ENCODE assay signal across 8 mouse cellular contexts in genomic region chr4:28298911-28299353, GRCm38 (mm10).
A peak's percentile ranks its signal among the peaks of the same experiment; 100 is the strongest.
DNase-seq lines count a peak whose midpoint lies in the region.

No protein-coding gene starts in this region.

- H3K9me3 ChIP-seq in heart, embryonic 10.5 days, result no peaks in the 10 kb centered on the region

- H3K4me1 ChIP-seq in heart, embryonic 10.5 days, result peaks cover 14% of the 10 kb centered on the region; the same call in 1 of the 2 replicates

- peak; percentile 78 for DNase-seq in heart, embryonic 10.5 days (ENCODE audit: low spot score)
- no peak for DNase-seq in heart, adult 11 months
- peak; percentile 93 for DNase-seq in right cerebral cortex, adult 18-20 months
- DNase-seq in right cerebral cortex, postnatal 4 days, result no peak
- DNase-seq in layer of hippocampus, adult 9-11 months, result peak; percentile 94
- peak; percentile 10 for DNase-seq in skeletal muscle tissue, adult 2 months (ENCODE audit: low read depth, low spot score)
- DNase-seq in cerebellum, postnatal 4 days (ENCODE audit: low spot score in 2 of 2), result no peak
- DNase-seq in gastrocnemius, postnatal 10 days, result no peak

- no peak overlapping the region for H3K4me3 ChIP-seq in heart, embryonic 10.5 days

- no peaks in the 10 kb centered on the region for H3K36me3 ChIP-seq in heart, embryonic 10.5 days

- 58% methylated on average over 7 of the region's 7 CpGs for WGBS in heart, embryonic 10.5 days

- H3K27me3 ChIP-seq in heart, embryonic 10.5 days (ENCODE audit: insufficient read depth, poor library complexity, severe bottlenecking), result no peaks in the 10 kb centered on the region

- peak overlapping the region; percentile 69 for H3K27ac ChIP-seq in heart, embryonic 10.5 days

Comparison
In these comparisons a context has a peak if more than half of its experiments do, and no peak if none do; other contexts are left out.
1. DNase-seq: peak in heart, embryonic 10.5 days (single experiment), right cerebral cortex, adult 18-20 months (single experiment), layer of hippocampus, adult 9-11 months (single experiment) and skeletal muscle tissue, adult 2 months (single experiment); none in heart, adult 11 months (single experiment), right cerebral cortex, postnatal 4 days (single experiment), cerebellum, postnatal 4 days (0 of 2) and gastrocnemius, postnatal 10 days (single experiment).